In the genomic region with DNA sequence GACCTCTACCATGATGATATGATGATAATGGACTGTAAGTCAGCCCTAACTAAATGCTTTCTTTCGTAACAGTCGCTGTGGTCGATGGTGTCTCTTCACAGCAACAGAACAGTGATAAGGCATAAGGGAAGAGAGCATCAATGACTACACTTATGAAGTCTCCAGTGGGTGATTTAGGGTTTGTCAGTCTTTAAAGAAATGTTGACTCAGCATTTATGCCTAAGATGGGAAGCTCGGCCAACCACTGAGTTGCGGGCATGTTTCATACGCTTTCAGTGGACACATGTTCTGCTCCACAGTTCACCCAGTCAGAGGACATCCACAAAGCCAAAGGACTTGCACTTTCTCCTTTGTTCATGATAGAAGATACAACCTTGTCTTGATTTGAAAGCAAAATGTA, we compare ENCODE assay signal across 31 mouse cellular contexts.
"Had no signal": no experiment of that assay in that cellular context is flagged by ENCODE, and none has a peak within 500 bp of the region (broad histone marks: within the 10 kb centered on the region; RNA-seq: fewer than 3 reads in every experiment).

No protein-coding gene starts in this region.

- H3K36me3 ChIP-seq: heart, embryonic 15.5 days; hindbrain, embryonic 12.5 days; hindbrain, embryonic 15.5 days; intestine, embryonic 15.5 days had no signal

- DNase-seq: heart, postnatal 10 days; heart, postnatal 14 days; heart, postnatal 36 days; heart, postnatal 4 days; kidney, adult 11 months; kidney, adult 18-20 months; kidney, adult 2 months; kidney, adult 8-10 months; kidney, adult 9 months; kidney, postnatal 10 days; kidney, postnatal 14 days; kidney, postnatal 25 days; kidney, postnatal 36 days; kidney, postnatal 4 days; layer of hippocampus, adult 9-11 months; layer of hippocampus, postnatal 36 days had no signal

- H3K4me1 ChIP-seq: heart, embryonic 12.5 days; heart, embryonic 13.5 days; heart, embryonic 15.5 days; hindbrain, embryonic 12.5 days; hindbrain, embryonic 13.5 days; hindbrain, embryonic 15.5 days; intestine, embryonic 15.5 days had no signal

- H3K4me2 ChIP-seq: heart, embryonic 11.5 days; heart, embryonic 12.5 days; heart, embryonic 13.5 days; heart, embryonic 15.5 days; hindbrain, embryonic 12.5 days; hindbrain, embryonic 13.5 days; hindbrain, embryonic 14.5 days; hindbrain, embryonic 15.5 days; intestine, embryonic 15.5 days; kidney, embryonic 15.5 days had no signal

- H3K9ac ChIP-seq: heart, embryonic 12.5 days; heart, embryonic 13.5 days; heart, embryonic 15.5 days; hindbrain, embryonic 12.5 days; hindbrain, embryonic 13.5 days; hindbrain, embryonic 14.5 days; hindbrain, embryonic 15.5 days; intestine, embryonic 15.5 days; kidney, embryonic 15.5 days had no signal

- H3K9me3 ChIP-seq: heart, embryonic 15.5 days; hindbrain, embryonic 15.5 days; intestine, embryonic 15.5 days had no signal

- H3K27ac ChIP-seq: heart, embryonic 13.5 days; heart, embryonic 15.5 days; hindbrain, embryonic 10.5 days; hindbrain, embryonic 12.5 days; hindbrain, embryonic 13.5 days; hindbrain, embryonic 14.5 days; hindbrain, embryonic 15.5 days; hindbrain, postnatal 0 days; intestine, embryonic 15.5 days; kidney, embryonic 15.5 days; kidney, postnatal 0 days; layer of hippocampus, adult 2 months; left cerebral cortex, adult 2 months had no signal

- H3K4me3 ChIP-seq: heart, embryonic 12.5 days; heart, embryonic 13.5 days; heart, embryonic 15.5 days; hindbrain, embryonic 10.5 days; hindbrain, embryonic 12.5 days; hindbrain, embryonic 13.5 days; hindbrain, embryonic 15.5 days; intestine, embryonic 15.5 days; kidney, embryonic 15.5 days; layer of hippocampus, adult 2 months; left cerebral cortex, adult 2 months had no signal

- H3K27me3 ChIP-seq: heart, embryonic 12.5 days; heart, embryonic 13.5 days; heart, embryonic 15.5 days; hindbrain, embryonic 12.5 days; hindbrain, embryonic 13.5 days; hindbrain, embryonic 15.5 days; intestine, embryonic 15.5 days; kidney, embryonic 15.5 days had no signal
